Comparison of ENCODE assay signal across 26 mouse cellular contexts in the genomic region with DNA sequence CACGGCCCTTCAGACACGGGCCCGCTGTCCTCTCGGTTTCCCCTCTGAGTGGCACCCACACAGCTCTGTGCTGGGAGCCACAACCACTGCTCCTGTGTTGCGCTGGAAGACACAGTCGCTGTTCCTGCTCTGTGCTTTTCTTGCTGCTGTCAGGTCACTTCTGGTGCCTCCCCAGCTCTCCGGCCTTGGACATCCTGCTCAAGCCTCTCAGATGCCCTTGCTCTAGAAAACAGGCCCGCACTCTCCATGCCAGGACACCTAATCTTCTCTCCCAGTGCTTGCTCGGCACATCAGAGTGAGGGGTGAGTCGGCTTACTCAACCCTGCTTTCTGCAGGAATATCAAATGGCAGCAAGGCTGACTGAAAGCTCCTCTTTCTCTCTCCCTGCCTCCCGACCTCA. TPM values are rescaled to one million over a fixed set of nuclear protein-coding genes. Genes with fewer than 3 reads are reported as not detected.
DNase-seq lines count a peak whose midpoint lies in the region; ATAC-seq lines count a peak whose summit lies in the region.
"Had no signal": no experiment of that assay in that cellular context is flagged by ENCODE, and none has a peak within 500 bp of the region (broad histone marks: within the 10 kb centered on the region; RNA-seq: fewer than 3 reads in every experiment).

No protein-coding gene starts in this region.

- WGBS in heart, embryonic 14.5 days, result 74% methylated on average over 11 of the region's 11 CpGs

- no peaks in the 10 kb centered on the region for H3K27me3 ChIP-seq in heart, embryonic 14.5 days (ENCODE audit: control insufficient read depth, insufficient read depth, low read length)
- H3K27me3 ChIP-seq: forebrain, embryonic 13.5 days; heart, embryonic 13.5 days; midbrain, embryonic 13.5 days; neural tube, embryonic 15.5 days had no signal

- no peak overlapping the region for H3K4me3 ChIP-seq in heart, embryonic 14.5 days (ENCODE audit: control insufficient read depth in 1 of 2, insufficient read depth in 1 of 2, low read depth in 1 of 2, low read length in 2 of 2)
- H3K4me3 ChIP-seq: erythroblast, embryonic 14.5 days; forebrain, embryonic 13.5 days; heart, embryonic 13.5 days; midbrain, embryonic 13.5 days; myocyte; neural tube, embryonic 15.5 days had no signal

- DNase-seq in heart, postnatal 4 days, result no peak
- peak; percentile 18 for DNase-seq in right cerebral cortex, postnatal 14 days
- DNase-seq in right cerebral cortex, postnatal 36 days (ENCODE audit: low spot score in 2 of 2), result no peak
- peak; percentile 34 to 55 for DNase-seq in gastrocnemius, adult 8-10 months (ENCODE audit: low spot score in 2 of 2)
- no peak for DNase-seq in neural tube, embryonic 10.5 days (ENCODE audit: extremely low spot score, low spot score)
- DNase-seq in thymus, postnatal 0 days (ENCODE audit: low spot score), result no peak
- no peak for DNase-seq in urinary bladder, postnatal 10 days (ENCODE audit: low spot score)
- DNase-seq: B cell, adult 2 months; cerebellum, adult 2 months; cerebellum, postnatal 36 days; heart, adult 18-20 months; heart, postnatal 36 days; liver, postnatal 0 days; lung, postnatal 10 days; right cerebral cortex, postnatal 4 days; thymus, postnatal 14 days had no signal

- peak overlapping the region; percentile 27; the same call in 1 of the 2 replicates for H3K9ac ChIP-seq in heart, embryonic 14.5 days (ENCODE audit: low read length)
- H3K9ac ChIP-seq: forebrain, embryonic 13.5 days; heart, embryonic 13.5 days; liver, postnatal 0 days; midbrain, embryonic 13.5 days; neural tube, embryonic 15.5 days had no signal

- H3K4me1 ChIP-seq in heart, embryonic 14.5 days (ENCODE audit: control insufficient read depth in 2 of 2, insufficient read depth in 2 of 2, low read length in 2 of 2), result peaks cover 15 to 25% of the 10 kb centered on the region in 2 experiments

- ATAC-seq in heart, embryonic 14.5 days (ENCODE audit: insufficient number of reproducible peaks, insufficient read depth, low FRiP score, low read depth), result no peak
- ATAC-seq: forebrain, embryonic 13.5 days; hindbrain, embryonic 16.5 days; intestine, postnatal 0 days; liver, postnatal 0 days; midbrain, embryonic 13.5 days had no signal

- no peaks in the 10 kb centered on the region for H3K36me3 ChIP-seq in heart, embryonic 14.5 days (ENCODE audit: control insufficient read depth, insufficient read depth, low read length)
- H3K36me3 ChIP-seq: heart, embryonic 13.5 days had no signal

- no peak overlapping the region for H3K4me2 ChIP-seq in heart, embryonic 14.5 days (ENCODE audit: low read length)
- H3K4me2 ChIP-seq: forebrain, embryonic 13.5 days; heart, embryonic 13.5 days; midbrain, embryonic 13.5 days; neural tube, embryonic 15.5 days had no signal

- no peak overlapping the region for H3K27ac ChIP-seq in heart, embryonic 14.5 days (replicated peaks in 1 of 2; ENCODE audit: control insufficient read depth in 1 of 2, insufficient read depth in 1 of 2, low read depth in 2 of 2, low read length in 2 of 2)
- H3K27ac ChIP-seq: forebrain, embryonic 13.5 days; heart, embryonic 13.5 days; midbrain, embryonic 13.5 days; neural tube, embryonic 15.5 days had no signal

- no peaks in the 10 kb centered on the region for H3K9me3 ChIP-seq in heart, embryonic 14.5 days (ENCODE audit: control insufficient read depth, low read length)
- H3K9me3 ChIP-seq: forebrain, embryonic 13.5 days; heart, embryonic 13.5 days; midbrain, embryonic 13.5 days; neural tube, embryonic 15.5 days had no signal

RNA-seq across cellular contexts. Expression of gene Rnf157, which starts 28.7 kb away (rescaled TPM):
- 8.3 and 8.4 TPM in 2 replicates for polyA plus RNA-seq in heart, embryonic 14.5 days (2014; fragmentation: Nextera tagmentation; extraction: Ambion mirVana)
- 10 to 100 TPM; 11.9 to 12.4 TPM for total RNA-seq in heart, postnatal 4 days (2021)
- 10 to 100 TPM; 23.0 to 29.5 (median 24.2) TPM for total RNA-seq in gastrocnemius, adult 8-10 months (2022)
- 52.3 and 56.7 TPM in 2 replicates for polyA plus RNA-seq in thymus, postnatal 0 days (2015; fragmentation: Nextera tagmentation; extraction: Ambion mirVana)
- polyA plus RNA-seq: erythroblast, embryonic 14.5 days had no signal

RNA-seq across cellular contexts. Expression of gene Foxj1, which starts 49.0 kb away (rescaled TPM):
- polyA plus RNA-seq in heart, embryonic 14.5 days (2014; fragmentation: Nextera tagmentation; extraction: Ambion mirVana), result 0.07 and 0.12 TPM in 2 replicates
- under 1 TPM in 1 of 2 experiments, not detected in 1; 0.23 TPM for total RNA-seq in heart, postnatal 4 days (2021)
- total RNA-seq in gastrocnemius, adult 8-10 months (2022), result not detected
- polyA plus RNA-seq in thymus, postnatal 0 days (2015; fragmentation: Nextera tagmentation; extraction: Ambion mirVana), result 1.3 and 1.5 TPM in 2 replicates
- total RNA-seq: heart, postnatal 36 days; megakaryocyte, adult 5-6 weeks had no signal

RNA-seq across cellular contexts. Expression of gene Ubald2, which starts 49.7 kb away (rescaled TPM):
- polyA plus RNA-seq in heart, embryonic 14.5 days (2014; fragmentation: Nextera tagmentation; extraction: Ambion mirVana), result 53.4 and 62.9 TPM in 2 replicates
- total RNA-seq in heart, postnatal 4 days (2021), result 10 to 100 TPM; 52.8 to 55.5 TPM
- total RNA-seq in gastrocnemius, adult 8-10 months (2022), result 10 to 100 TPM; 35.1 to 63.5 (median 47.7) TPM
- 81.9 and 82.9 TPM in 2 replicates for polyA plus RNA-seq in thymus, postnatal 0 days (2015; fragmentation: Nextera tagmentation; extraction: Ambion mirVana)

Comparison
In these comparisons a context has a peak if more than half of its experiments do, and no peak if none do; other contexts are left out.
1. DNase-seq: peak in right cerebral cortex, postnatal 14 days (single experiment) and gastrocnemius, adult 8-10 months (2 of 2); none in heart, postnatal 4 days (single experiment), right cerebral cortex, postnatal 36 days (0 of 2), neural tube, embryonic 10.5 days (single experiment), thymus, postnatal 0 days (single experiment) and urinary bladder, postnatal 10 days (single experiment).